Mouse (Mus musculus): ENCODE measurements at regions not wholly inside any gene's neighbourhood (a gene's known extent, or its start where the extent isn't known, plus 50 kb on each side); places are given as distances from the start of the nearest gene placed in this dataset.
A peak's percentile ranks its signal among the peaks of the same experiment; 100 is the strongest.

GRCm38 (mm10) chr2:48441296-48441990 is 372.5 kb upstream of the Acvr2a start:
- ATAC-seq (replicated peaks in 1 of 2; ENCODE audit: insufficient read depth in 1 of 2, low FRiP score in 2 of 2, low TSS enrichment in 1 of 2, low read depth in 1 of 2, poor library complexity in 2 of 2, severe bottlenecking in 2 of 2): no peak

GRCm38 (mm10) chr2:48441991-48442544 is 371.8 kb upstream of the Acvr2a start:
- 0 out of 4 replicates have a peak, but pooled peaks of 1 of the 2 experiments have one; percentile 37 for ATAC-seq (replicated peaks in 1 of 2; ENCODE audit: insufficient read depth in 1 of 2, low FRiP score in 2 of 2, low TSS enrichment in 1 of 2, low read depth in 1 of 2, poor library complexity in 2 of 2, severe bottlenecking in 2 of 2)

GRCm38 (mm10) chr2:48445898-48446604 is 367.9 kb upstream of the Acvr2a start:
- no peak for ATAC-seq (replicated peaks in 1 of 2; ENCODE audit: insufficient read depth in 1 of 2, low FRiP score in 2 of 2, low TSS enrichment in 1 of 2, low read depth in 1 of 2, poor library complexity in 2 of 2, severe bottlenecking in 2 of 2)

GRCm38 (mm10) chr2:48446617-48447016 is 367.3 kb upstream of the Acvr2a start:
- no peak for ATAC-seq (replicated peaks in 1 of 2; ENCODE audit: insufficient read depth in 1 of 2, low FRiP score in 2 of 2, low TSS enrichment in 1 of 2, low read depth in 1 of 2, poor library complexity in 2 of 2, severe bottlenecking in 2 of 2)

- ATAC-seq (replicated peaks in 1 of 2; ENCODE audit: insufficient read depth in 1 of 2, low FRiP score in 2 of 2, low TSS enrichment in 1 of 2, low read depth in 1 of 2, poor library complexity in 2 of 2, severe bottlenecking in 2 of 2): peak; percentile 12 to 32; a peak in 2 of 4 replicates
These were observed 364.6 kb upstream of the Acvr2a start for GRCm38 (mm10) chr2:48449165-48449842.

- peak; percentile 88 to 90 for ATAC-seq (replicated peaks in 1 of 2; ENCODE audit: insufficient read depth in 1 of 2, low FRiP score in 2 of 2, low TSS enrichment in 1 of 2, low read depth in 1 of 2, poor library complexity in 2 of 2, severe bottlenecking in 2 of 2)
These were observed 357.6 kb upstream of the Acvr2a start for GRCm38 (mm10) chr2:48456072-48457040.

GRCm38 (mm10) chr2:48457117-48457516 is 356.8 kb upstream of the Acvr2a start:
- ATAC-seq (replicated peaks in 1 of 2; ENCODE audit: insufficient read depth in 1 of 2, low FRiP score in 2 of 2, low TSS enrichment in 1 of 2, low read depth in 1 of 2, poor library complexity in 2 of 2, severe bottlenecking in 2 of 2): 0 out of 4 replicates have a peak, but pooled peaks of 1 of the 2 experiments have one; percentile 12

- no peak for ATAC-seq (replicated peaks in 1 of 2; ENCODE audit: insufficient read depth in 1 of 2, low FRiP score in 2 of 2, low TSS enrichment in 1 of 2, low read depth in 1 of 2, poor library complexity in 2 of 2, severe bottlenecking in 2 of 2)
These were observed 348.4 kb upstream of the Acvr2a start for GRCm38 (mm10) chr2:48465483-48465882.

GRCm38 (mm10) chr2:48468895-48469294 is 345.0 kb upstream of the Acvr2a start:
- ATAC-seq (replicated peaks in 1 of 2; ENCODE audit: insufficient read depth in 1 of 2, low FRiP score in 2 of 2, low TSS enrichment in 1 of 2, low read depth in 1 of 2, poor library complexity in 2 of 2, severe bottlenecking in 2 of 2): no peak

GRCm38 (mm10) chr2:48469357-48469756 is 344.6 kb upstream of the Acvr2a start:
- peak; percentile 17 to 71; a peak in 3 of 4 replicates for ATAC-seq (replicated peaks in 1 of 2; ENCODE audit: insufficient read depth in 1 of 2, low FRiP score in 2 of 2, low TSS enrichment in 1 of 2, low read depth in 1 of 2, poor library complexity in 2 of 2, severe bottlenecking in 2 of 2)

GRCm38 (mm10) chr2:48473102-48473501 is 340.8 kb upstream of the Acvr2a start:
- no peak for ATAC-seq (replicated peaks in 1 of 2; ENCODE audit: insufficient read depth in 1 of 2, low FRiP score in 2 of 2, low TSS enrichment in 1 of 2, low read depth in 1 of 2, poor library complexity in 2 of 2, severe bottlenecking in 2 of 2)

- ATAC-seq (replicated peaks in 1 of 2; ENCODE audit: insufficient read depth in 1 of 2, low FRiP score in 2 of 2, low TSS enrichment in 1 of 2, low read depth in 1 of 2, poor library complexity in 2 of 2, severe bottlenecking in 2 of 2): no peak
These were observed 339.3 kb upstream of the Acvr2a start for GRCm38 (mm10) chr2:48474642-48475041.

GRCm38 (mm10) chr2:48476777-48477176 is 337.1 kb upstream of the Acvr2a start:
- no peak for ATAC-seq (replicated peaks in 1 of 2; ENCODE audit: insufficient read depth in 1 of 2, low FRiP score in 2 of 2, low TSS enrichment in 1 of 2, low read depth in 1 of 2, poor library complexity in 2 of 2, severe bottlenecking in 2 of 2)

GRCm38 (mm10) chr2:48477336-48477735 is 336.6 kb upstream of the Acvr2a start:
- ATAC-seq (replicated peaks in 1 of 2; ENCODE audit: insufficient read depth in 1 of 2, low FRiP score in 2 of 2, low TSS enrichment in 1 of 2, low read depth in 1 of 2, poor library complexity in 2 of 2, severe bottlenecking in 2 of 2): no peak

- no peak for ATAC-seq (replicated peaks in 1 of 2; ENCODE audit: insufficient read depth in 1 of 2, low FRiP score in 2 of 2, low TSS enrichment in 1 of 2, low read depth in 1 of 2, poor library complexity in 2 of 2, severe bottlenecking in 2 of 2)
These were observed 334.3 kb upstream of the Acvr2a start for GRCm38 (mm10) chr2:48479601-48480000.

- ATAC-seq (replicated peaks in 1 of 2; ENCODE audit: insufficient read depth in 1 of 2, low FRiP score in 2 of 2, low TSS enrichment in 1 of 2, low read depth in 1 of 2, poor library complexity in 2 of 2, severe bottlenecking in 2 of 2): no peak
These were observed 333.3 kb upstream of the Acvr2a start for GRCm38 (mm10) chr2:48480428-48481191.

Measured in hematopoietic stem cell, adult 5-6 weeks (primary cell).